Mouse (Mus musculus): ENCODE measurements around the gene Zdhhc21. TPM values are rescaled to one million over a fixed set of nuclear protein-coding genes. Genes with fewer than 3 reads are reported as not detected.

The Zdhhc21 gene
- polyA plus RNA-seq (2014; fragmentation: Nextera tagmentation; extraction: Ambion mirVana): 8.2 and 14.3 TPM in 2 replicates

DNA sequence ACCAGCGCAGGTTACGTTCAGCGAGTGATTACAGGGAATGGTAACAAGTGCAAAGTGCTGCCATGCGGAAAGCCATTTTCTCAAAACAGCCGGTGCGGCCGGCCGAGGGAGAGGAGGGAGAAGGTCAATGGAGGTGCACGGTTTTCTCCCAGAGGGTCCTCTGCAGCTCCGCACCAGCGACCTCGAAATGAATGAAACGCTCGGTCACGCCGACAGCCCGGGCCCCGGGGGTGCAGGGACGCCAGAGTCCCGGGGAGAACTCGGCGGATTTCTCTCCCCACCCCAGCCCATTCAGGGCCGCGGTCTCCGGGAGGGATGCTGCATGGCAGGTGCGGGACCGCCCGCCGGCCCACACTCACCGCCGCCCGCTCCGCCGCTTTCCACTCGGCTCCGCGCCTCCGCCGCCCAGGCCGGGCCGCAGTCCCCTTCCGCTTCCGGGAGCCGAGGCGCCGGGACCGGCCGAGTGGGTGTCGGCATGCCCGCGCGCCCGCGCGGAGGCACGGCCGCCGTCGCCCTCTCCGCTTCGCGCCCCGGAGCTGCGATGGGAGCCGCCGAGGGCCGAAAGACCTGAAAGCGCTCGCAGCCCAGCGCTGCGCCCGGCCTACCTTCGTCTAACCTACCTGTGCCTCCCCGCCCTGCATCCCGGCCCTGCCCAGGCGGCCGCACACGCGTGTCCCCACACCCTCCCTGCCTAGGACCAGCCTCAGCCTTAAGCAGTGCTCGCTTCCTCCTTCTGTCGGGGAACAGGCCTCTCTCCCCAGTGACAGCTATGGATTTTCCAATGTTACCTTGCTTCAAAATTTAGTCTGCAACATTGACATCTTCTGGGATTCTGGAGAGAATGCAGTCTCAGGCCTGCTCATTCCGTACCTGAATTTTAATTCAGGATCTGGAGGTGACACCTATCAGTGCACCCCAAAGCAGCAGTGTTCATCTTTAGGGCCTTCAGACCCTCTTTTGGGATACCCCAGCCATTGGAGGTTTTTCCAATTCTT lies at the start of gene Zdhhc21:
TSS of gene Zdhhc21 (minus strand) at position 828 of the 995 bp plus-strand sequence.
- Histone ChIP-seq H3K4me1 (ENCODE audit: control insufficient read depth, insufficient read depth, low read length) (no peaks in the 10 kb centered on the region; the same call in 1 of the 2 replicates), H3K27ac (ENCODE audit: low read depth, low read length) (peak within 1 kb of the TSS; percentile 87), H3K4me3 (ENCODE audit: low read length) (peak within 1 kb of the TSS; percentile 86), H3K9me3 (ENCODE audit: control insufficient read depth, low read length) (no peaks in the 10 kb centered on the region), H3K36me3 (ENCODE audit: control insufficient read depth, insufficient read depth, low read length) (no peaks in the 10 kb centered on the region), H3K27me3 (ENCODE audit: control insufficient read depth, insufficient read depth, low read length) (no peaks in the 10 kb centered on the region), H3K4me2 (replicated peaks; ENCODE audit: low read depth, low read length) (peak within 1 kb of the TSS; percentile 55), H3K9ac (ENCODE audit: low read depth, low read length) (peak within 1 kb of the TSS; percentile 83)
- under 1% methylated on average over 46 of the region's 82 CpGs for WGBS
- peak; percentile 90 for ATAC-seq (ENCODE audit: low FRiP score, low TSS enrichment)

DNA sequence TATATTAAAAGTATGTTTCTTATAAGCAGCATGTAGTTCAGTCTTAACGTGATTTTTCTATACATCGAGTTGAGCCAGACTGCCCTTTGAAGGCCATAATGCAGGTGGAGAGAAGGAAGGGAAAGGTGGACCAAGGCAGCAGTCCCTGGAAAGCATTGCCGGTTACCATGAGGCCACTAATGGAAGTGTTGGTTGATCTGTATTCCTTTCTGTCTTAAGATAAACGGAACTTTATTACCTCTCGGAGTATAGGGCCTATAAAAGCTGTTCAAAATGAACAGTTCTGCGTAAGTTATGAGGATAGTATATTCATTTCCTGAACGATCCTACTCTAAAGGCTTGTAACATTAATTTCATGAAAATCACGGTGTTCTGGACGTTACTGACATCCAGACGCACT lies 35.5 kb upstream of the Zdhhc21 start:
- no peak overlapping the region for H3K9ac ChIP-seq (ENCODE audit: low read depth, low read length)
- peaks cover 10% of the 10 kb centered on the region; the same call in 1 of the 2 replicates for H3K36me3 ChIP-seq (ENCODE audit: control insufficient read depth, insufficient read depth, low read length)
- H3K4me1 ChIP-seq (ENCODE audit: control insufficient read depth, insufficient read depth, low read length): no peaks in the 10 kb centered on the region
- H3K4me3 ChIP-seq (ENCODE audit: low read length): no peak overlapping the region
- H3K27ac ChIP-seq (ENCODE audit: low read depth, low read length): no peak overlapping the region
- no peak for ATAC-seq (ENCODE audit: low FRiP score, low TSS enrichment)
- H3K27me3 ChIP-seq (ENCODE audit: control insufficient read depth, insufficient read depth, low read length): no peaks in the 10 kb centered on the region
- H3K9me3 ChIP-seq (ENCODE audit: control insufficient read depth, low read length): no peaks in the 10 kb centered on the region
- no peak overlapping the region for H3K4me2 ChIP-seq (replicated peaks; ENCODE audit: low read depth, low read length)
- 75% methylated on average over 10 of the region's 10 CpGs for WGBS

DNA sequence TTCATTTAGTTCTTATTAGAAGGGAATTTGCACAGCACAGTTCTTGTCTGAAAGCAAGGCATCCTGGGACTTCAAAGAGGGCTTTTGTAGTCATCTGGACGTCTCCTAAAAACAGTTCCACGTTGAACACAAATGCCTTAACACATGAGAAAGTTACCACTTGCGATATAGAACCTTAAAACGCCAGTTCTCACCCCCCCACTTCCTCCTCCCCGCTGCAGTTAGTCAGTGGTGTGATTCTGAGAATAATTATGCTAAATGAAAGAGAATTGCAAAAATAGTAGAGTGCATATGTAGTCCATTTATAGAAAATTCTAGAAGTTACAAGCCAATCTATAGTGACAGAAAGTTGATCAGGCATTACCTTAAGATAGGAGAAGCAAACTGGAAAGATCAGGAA lies 32.5 kb upstream of the Zdhhc21 start:
- no peaks in the 10 kb centered on the region for H3K27me3 ChIP-seq (ENCODE audit: control insufficient read depth, insufficient read depth, low read length)
- no peak overlapping the region for H3K4me2 ChIP-seq (replicated peaks; ENCODE audit: low read depth, low read length)
- no peak overlapping the region for H3K9ac ChIP-seq (ENCODE audit: low read depth, low read length)
- no peak overlapping the region for H3K27ac ChIP-seq (ENCODE audit: low read depth, low read length)
- no peak for ATAC-seq (ENCODE audit: low FRiP score, low TSS enrichment)
- H3K4me3 ChIP-seq (ENCODE audit: low read length): no peak overlapping the region
- 89% methylated on average over 5 of the region's 5 CpGs for WGBS
- no peaks in the 10 kb centered on the region for H3K9me3 ChIP-seq (ENCODE audit: control insufficient read depth, low read length)
- H3K36me3 ChIP-seq (ENCODE audit: control insufficient read depth, insufficient read depth, low read length): peaks cover 2% of the 10 kb centered on the region; the same call in 1 of the 2 replicates
- no peaks in the 10 kb centered on the region for H3K4me1 ChIP-seq (ENCODE audit: control insufficient read depth, insufficient read depth, low read length)

DNA sequence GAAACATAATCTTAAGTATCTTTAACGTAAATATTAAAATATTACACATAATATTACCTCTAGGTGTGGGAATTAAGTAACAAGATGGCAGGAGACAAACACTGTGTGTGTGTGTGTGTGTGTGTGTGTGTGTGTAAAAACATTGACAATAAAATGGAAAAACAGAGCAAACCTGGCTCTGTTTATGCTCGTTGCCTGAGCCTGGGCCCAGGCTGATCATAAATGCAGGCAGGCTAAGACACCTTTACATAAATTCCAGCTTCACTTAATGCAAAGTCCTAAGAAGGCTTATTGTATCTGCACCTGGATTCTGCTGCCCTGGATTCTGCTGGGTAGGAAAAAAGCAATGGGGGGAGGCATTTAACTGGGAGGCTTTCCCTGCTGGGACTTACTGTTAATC lies 31.8 kb upstream of the Zdhhc21 start:
- ATAC-seq (ENCODE audit: low FRiP score, low TSS enrichment): no peak
- Histone ChIP-seq H3K4me1 (ENCODE audit: control insufficient read depth, insufficient read depth, low read length) (no peaks in the 10 kb centered on the region), H3K4me2 (replicated peaks; ENCODE audit: low read depth, low read length) (no peak overlapping the region), H3K36me3 (ENCODE audit: control insufficient read depth, insufficient read depth, low read length) (no peaks in the 10 kb centered on the region), H3K9me3 (ENCODE audit: control insufficient read depth, low read length) (no peaks in the 10 kb centered on the region), H3K9ac (ENCODE audit: low read depth, low read length) (no peak overlapping the region), H3K27ac (ENCODE audit: low read depth, low read length) (no peak overlapping the region), H3K4me3 (ENCODE audit: low read length) (no peak overlapping the region), H3K27me3 (ENCODE audit: control insufficient read depth, insufficient read depth, low read length) (no peaks in the 10 kb centered on the region)
- 82% methylated on average over 2 of the region's 2 CpGs for WGBS

DNA sequence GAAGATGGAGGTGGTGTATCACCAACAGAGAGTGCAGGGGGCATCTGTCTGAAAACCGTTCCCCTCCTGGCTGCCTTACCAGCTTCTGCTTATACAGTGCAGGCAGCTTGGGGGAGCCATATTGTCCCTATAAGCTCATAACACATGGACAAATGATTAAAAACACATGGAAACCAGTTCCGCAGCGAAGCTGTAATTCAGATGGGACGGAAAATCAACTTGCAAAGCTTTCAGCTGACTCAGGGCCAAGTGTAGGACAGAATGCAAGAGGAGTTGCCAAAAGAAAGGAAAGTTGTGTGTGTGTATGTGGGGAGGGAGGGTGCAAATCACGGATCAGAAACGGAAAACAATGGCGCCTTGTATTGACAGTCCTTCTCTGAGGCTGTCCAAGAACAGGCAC lies 31.3 kb upstream of the Zdhhc21 start:
- no peaks in the 10 kb centered on the region for H3K9me3 ChIP-seq (ENCODE audit: control insufficient read depth, low read length)
- no peak overlapping the region for H3K9ac ChIP-seq (ENCODE audit: low read depth, low read length)
- no peaks in the 10 kb centered on the region for H3K36me3 ChIP-seq (ENCODE audit: control insufficient read depth, insufficient read depth, low read length)
- peak overlapping the region; percentile 61; the same call in 1 of the 2 replicates for H3K27ac ChIP-seq (ENCODE audit: low read depth, low read length)
- no peak overlapping the region for H3K4me3 ChIP-seq (ENCODE audit: low read length)
- WGBS: 67% methylated on average over 7 of the region's 7 CpGs
- H3K27me3 ChIP-seq (ENCODE audit: control insufficient read depth, insufficient read depth, low read length): no peaks in the 10 kb centered on the region
- H3K4me2 ChIP-seq (replicated peaks; ENCODE audit: low read depth, low read length): no peak overlapping the region
- ATAC-seq (ENCODE audit: low FRiP score, low TSS enrichment): peak; percentile 49; the same call in 1 of the 2 replicates
- H3K4me1 ChIP-seq (ENCODE audit: control insufficient read depth, insufficient read depth, low read length): no peaks in the 10 kb centered on the region

DNA sequence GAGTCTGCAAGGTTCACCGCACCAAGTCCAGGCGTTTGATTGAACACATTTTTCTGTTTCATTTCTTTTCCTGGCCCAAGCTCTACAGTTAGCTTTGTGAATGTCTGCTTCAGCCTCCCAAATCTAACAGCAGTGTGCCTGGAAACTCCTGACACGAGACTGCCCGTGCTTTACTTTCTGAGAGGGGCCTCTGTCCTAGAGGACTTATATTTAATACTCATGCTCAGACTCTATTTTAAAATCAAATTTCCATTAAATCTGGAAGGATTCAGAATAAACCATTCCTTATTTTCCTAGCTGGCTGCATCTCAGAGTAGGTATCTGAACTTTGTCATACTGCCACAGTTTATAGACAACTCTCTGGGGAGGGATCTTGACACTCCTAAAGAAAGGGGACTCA lies 30.8 kb upstream of the Zdhhc21 start:
- no peaks in the 10 kb centered on the region for H3K36me3 ChIP-seq (ENCODE audit: control insufficient read depth, insufficient read depth, low read length)
- no peak overlapping the region for H3K4me3 ChIP-seq (ENCODE audit: low read length)
- no peak overlapping the region for H3K9ac ChIP-seq (ENCODE audit: low read depth, low read length)
- H3K4me2 ChIP-seq (replicated peaks; ENCODE audit: low read depth, low read length): no peak overlapping the region
- no peaks in the 10 kb centered on the region for H3K4me1 ChIP-seq (ENCODE audit: control insufficient read depth, insufficient read depth, low read length)
- WGBS: 60% methylated on average over 4 of the region's 4 CpGs
- no peaks in the 10 kb centered on the region for H3K9me3 ChIP-seq (ENCODE audit: control insufficient read depth, low read length)
- no peak for ATAC-seq (ENCODE audit: low FRiP score, low TSS enrichment)
- no peaks in the 10 kb centered on the region for H3K27me3 ChIP-seq (ENCODE audit: control insufficient read depth, insufficient read depth, low read length)
- peak overlapping the region; percentile 61; the same call in 1 of the 2 replicates for H3K27ac ChIP-seq (ENCODE audit: low read depth, low read length)

DNA sequence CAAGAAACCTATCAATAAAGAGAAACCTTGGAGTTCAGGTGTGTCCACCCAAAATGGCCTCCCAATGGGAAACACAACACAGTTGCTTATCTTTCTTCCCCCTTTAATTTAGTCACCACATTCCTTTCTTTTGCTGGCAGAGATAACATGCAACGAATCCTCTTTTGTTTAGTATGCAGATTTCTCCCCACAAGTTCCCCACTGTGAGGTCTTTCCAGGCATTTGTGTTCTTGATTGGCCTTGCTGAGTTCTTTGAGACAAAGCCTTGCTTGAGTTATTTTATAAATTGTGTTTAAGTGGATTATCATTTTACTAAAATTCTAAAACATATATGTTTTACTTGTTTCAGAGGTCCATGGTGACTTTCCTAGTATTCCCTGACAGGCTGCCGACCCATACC lies 26.4 kb upstream of the Zdhhc21 start:
- H3K9me3 ChIP-seq (ENCODE audit: control insufficient read depth, low read length): no peaks in the 10 kb centered on the region
- H3K4me1 ChIP-seq (ENCODE audit: control insufficient read depth, insufficient read depth, low read length): no peaks in the 10 kb centered on the region
- no peaks in the 10 kb centered on the region for H3K27me3 ChIP-seq (ENCODE audit: control insufficient read depth, insufficient read depth, low read length)
- ATAC-seq (ENCODE audit: low FRiP score, low TSS enrichment): no peak
- 79% methylated on average over 2 of the region's 2 CpGs for whole genome bisulfite sequencing
- no peak overlapping the region for H3K4me3 ChIP-seq (ENCODE audit: low read length)
- H3K27ac ChIP-seq (ENCODE audit: low read depth, low read length): no peak overlapping the region
- no peaks in the 10 kb centered on the region for H3K36me3 ChIP-seq (ENCODE audit: control insufficient read depth, insufficient read depth, low read length)
- no peak overlapping the region for H3K9ac ChIP-seq (ENCODE audit: low read depth, low read length)
- H3K4me2 ChIP-seq (replicated peaks; ENCODE audit: low read depth, low read length): no peak overlapping the region

DNA sequence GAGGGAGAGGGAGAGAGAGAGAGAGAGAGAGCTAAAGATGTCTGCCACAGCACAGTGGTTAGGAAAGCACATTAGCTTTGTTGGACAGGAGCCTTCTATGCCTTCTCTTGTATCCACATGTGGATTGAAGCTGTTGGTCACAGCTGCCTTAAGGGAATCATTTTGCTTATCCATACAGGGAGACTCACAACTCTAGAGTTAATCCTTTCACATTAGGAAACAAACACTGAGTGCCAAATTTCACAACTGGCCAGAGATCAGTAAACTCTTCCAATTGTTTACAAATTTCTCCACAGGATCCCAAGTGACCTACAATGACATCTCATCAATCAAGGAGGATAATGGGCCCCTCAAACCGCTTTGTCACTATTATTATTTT lies 25.8 kb upstream of the Zdhhc21 start:
- no peak overlapping the region for H3K27ac ChIP-seq (ENCODE audit: low read depth, low read length)
- H3K4me1 ChIP-seq (ENCODE audit: control insufficient read depth, insufficient read depth, low read length): no peaks in the 10 kb centered on the region
- no peak for ATAC-seq (ENCODE audit: low FRiP score, low TSS enrichment)
- no peak overlapping the region for H3K4me2 ChIP-seq (replicated peaks; ENCODE audit: low read depth, low read length)
- no peak overlapping the region for H3K4me3 ChIP-seq (ENCODE audit: low read length)
- no peak overlapping the region for H3K9ac ChIP-seq (ENCODE audit: low read depth, low read length)
- no peaks in the 10 kb centered on the region for H3K9me3 ChIP-seq (ENCODE audit: control insufficient read depth, low read length)
- 31% methylated on average over 1 of the region's 1 CpGs for WGBS
- H3K27me3 ChIP-seq (ENCODE audit: control insufficient read depth, insufficient read depth, low read length): no peaks in the 10 kb centered on the region
- H3K36me3 ChIP-seq (ENCODE audit: control insufficient read depth, insufficient read depth, low read length): no peaks in the 10 kb centered on the region
